Mouse (Mus musculus) ovary, postnatal 14 days (tissue): ENCODE results near the gene Pga5.

Experiments used
- DNase-seq: peaks from one replicate; pipeline ENCODE4 v3.0.0; 2022; ENCODE audit warnings: low spot score

Pga5 gene

DNA sequence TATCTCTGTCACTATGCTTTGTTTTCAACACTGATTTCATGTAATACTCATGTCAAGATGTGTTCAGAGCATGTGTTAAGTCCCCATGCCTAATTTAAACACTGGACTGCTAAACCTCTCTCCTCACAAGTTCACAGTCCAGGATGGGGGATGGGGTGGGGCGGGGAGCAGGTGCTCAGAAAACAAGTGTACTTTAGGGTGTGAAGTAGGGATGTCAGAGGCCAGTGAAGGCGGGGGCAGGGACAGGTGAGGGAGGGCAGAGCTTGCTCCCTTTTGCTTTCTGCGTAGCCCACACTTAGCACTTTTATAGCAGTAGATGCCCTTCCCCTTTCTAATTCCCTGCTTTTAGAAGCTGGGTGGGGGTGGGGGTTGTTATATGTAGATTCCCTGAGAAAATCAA lies 12.8 kb downstream of the Pga5 start:
- DNase-seq = no peak

DNA sequence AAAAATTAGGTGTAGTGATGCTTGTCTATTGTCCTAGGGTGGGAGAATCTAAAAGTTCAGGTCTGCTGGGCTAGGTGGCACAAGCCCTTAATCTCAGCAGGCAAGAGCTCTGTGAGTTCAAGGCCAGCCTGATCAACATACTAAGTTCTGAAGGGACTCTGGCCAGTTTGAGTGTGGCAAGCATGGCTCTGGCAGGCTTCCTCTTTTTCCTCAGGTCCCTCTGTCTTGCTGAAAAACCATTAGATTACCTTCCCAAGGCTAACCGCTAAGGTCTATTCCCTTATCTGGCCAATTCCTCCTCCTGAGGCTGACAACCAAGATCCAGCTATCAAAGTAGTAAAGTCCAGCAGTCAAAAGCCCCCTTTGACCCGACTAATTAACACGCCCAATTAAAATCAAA lies 15.2 kb downstream of the Pga5 start:
- no peak for DNase-seq

DNA sequence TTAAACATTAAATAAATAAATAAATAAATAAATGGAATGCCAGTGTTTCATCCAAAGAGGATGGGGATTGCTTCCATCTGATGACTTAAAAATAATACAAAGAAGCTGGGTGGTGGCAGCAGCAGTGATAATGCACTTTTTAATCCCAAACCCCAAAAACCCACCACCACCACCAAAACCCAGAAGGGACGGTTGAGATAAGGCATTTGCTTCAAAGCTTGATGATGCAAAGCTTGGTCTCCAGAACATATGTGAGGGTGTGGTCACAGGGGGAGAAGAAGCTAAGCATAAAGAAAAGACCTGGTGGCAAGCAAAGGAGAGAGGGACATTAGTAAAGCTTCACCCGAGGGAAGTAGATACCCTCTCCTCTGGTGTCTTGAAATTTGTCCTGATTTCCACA lies 16.0 kb downstream of the Pga5 start:
- DNase-seq = no peak

DNA sequence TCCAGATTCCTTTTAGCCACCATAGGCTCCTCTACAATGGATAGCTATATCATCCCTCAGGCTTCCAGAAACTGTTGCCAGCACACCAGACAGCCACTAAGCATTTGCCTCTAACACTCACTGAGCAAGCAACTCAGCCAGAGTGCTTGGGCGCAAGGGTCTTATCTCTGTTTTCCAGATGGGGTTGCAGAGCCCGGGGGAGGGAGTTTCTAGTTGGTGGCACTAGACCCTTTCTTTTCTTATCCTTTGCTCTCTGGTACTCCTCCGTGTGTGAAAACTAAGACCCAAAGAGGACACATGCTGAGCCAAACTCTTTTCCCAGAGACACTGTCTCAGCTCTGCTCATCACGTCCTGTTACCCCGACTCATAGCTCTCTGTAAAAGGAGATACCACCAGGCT lies 16.5 kb downstream of the Pga5 start:
- no peak for DNase-seq

DNA sequence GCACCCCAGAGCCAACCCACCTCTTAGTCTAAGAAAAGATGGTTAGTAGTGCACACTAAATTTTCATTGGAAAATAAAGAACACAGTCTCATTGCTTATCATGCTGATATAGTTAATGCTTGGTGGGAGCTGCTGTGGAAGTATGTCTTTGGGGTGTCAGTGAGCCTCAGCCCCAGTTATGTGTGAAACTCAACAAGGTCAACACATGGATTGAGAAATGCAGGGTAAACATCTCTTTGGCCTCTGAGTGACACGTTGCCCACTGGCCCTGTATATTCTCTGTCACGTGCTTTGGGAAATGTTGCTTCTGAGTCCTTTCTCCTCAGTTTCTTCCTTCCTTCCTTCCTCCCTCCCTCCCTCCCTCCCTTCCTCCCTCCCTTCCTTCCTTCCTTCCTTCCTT lies 19.5 kb downstream of the Pga5 start:
- DNase-seq = no peak

GRCm38 (mm10) chr19:10657742-10658141 lies 20.1 kb downstream of the Pga5 start:
- DNase-seq = no peak

DNA sequence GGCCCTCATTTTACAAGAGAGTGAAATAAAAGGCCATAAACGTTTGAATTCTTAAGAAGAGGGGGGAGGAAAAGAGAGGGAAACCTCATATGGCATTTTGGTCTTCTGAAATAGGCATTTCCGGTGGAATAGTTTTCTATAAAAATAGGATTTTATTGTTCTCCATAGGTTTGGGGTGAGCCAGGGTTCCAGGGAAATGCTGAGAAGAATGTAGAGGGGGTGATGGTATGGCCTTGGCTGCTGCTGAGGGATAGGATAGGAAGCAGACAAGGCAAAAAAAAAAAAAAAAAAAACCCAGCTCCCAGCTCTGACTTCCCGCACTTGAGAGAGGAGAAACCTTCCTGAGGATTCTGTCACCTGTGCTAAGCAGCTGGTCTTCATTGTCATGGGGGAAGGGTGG lies 21.8 kb downstream of the Pga5 start:
- no peak for DNase-seq

- no peak for DNase-seq
Measured at GRCm38 (mm10) chr19:10648156-10648555, 29.7 kb downstream of the Pga5 start.

- no peak for DNase-seq
Measured at GRCm38 (mm10) chr19:10645616-10646015, 32.3 kb downstream of the Pga5 start.

GRCm38 (mm10) chr19:10640589-10641378 lies 37.1 kb downstream of the Pga5 start:
- DNase-seq = no peak

GRCm38 (mm10) chr19:10640080-10640479 lies 37.8 kb downstream of the Pga5 start:
- DNase-seq = no peak

GRCm38 (mm10) chr19:10637840-10638239 lies 40.0 kb downstream of the Pga5 start:
- DNase-seq = no peak

- peak; percentile 21 for DNase-seq
Measured at GRCm38 (mm10) chr19:10634872-10635318, 43.0 kb downstream of the Pga5 start.

DNA sequence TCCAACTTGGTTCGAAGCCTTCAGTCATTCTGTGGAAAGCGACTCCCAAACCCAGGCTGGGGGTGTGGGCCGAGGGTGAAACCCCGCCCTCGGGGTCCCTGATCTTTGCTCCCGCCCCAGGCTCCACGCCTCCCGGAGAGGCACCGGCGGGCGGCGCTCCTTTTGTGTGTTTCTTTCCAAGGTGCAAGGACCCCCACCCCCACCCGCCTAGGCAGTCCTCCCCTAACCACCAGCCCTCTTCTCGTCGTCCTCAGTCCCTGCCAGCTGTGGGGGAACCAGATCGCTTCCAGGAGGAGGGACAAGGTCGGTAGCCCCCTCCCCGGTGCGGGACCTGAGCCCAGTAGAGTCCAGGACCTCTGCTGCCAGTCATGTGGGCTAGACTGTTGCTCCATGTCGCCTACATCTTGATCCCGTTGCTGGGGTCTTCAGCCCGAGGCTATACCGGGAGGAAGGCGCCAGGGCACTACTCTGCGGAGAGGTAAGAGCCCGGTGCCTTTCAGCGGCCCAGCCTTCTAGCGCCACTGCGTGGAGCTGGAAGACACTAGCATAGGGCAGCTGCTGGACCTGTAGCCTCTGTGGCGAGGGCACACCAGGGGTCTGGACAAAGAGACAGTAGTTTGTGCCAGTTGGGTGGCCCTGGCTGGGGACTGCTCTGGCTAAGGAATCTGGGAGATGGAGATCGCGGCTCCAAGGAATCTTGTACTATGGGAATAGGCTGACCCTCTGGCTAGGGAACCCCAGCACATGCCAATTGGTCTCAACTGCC lies 43.6 kb downstream of the Pga5 start, which contains the start of gene Vwce:
Vwce (plus strand) TSS at position 108 of the 766 bp plus-strand sequence.
- DNase-seq = peak; percentile 33
